Mouse (Mus musculus) effector memory CD4-positive, alpha-beta T cell, adult 5 months (primary cell): ENCODE measurements around the gene Ntf3. TPM values are rescaled to one million over a fixed set of nuclear protein-coding genes. Genes with fewer than 3 reads are reported as not detected.

Experiments used
- polyA plus RNA-seq: library from polyadenylated mRNA; unstranded; fragments of 100-300 nt; shearing (Covaris generic); gene quantifications from one replicate; pipeline ENCODE4 v1.2.1, GENCODE M21; 2017

Ntf3 gene
- not detected for polyA plus RNA-seq

DNA sequence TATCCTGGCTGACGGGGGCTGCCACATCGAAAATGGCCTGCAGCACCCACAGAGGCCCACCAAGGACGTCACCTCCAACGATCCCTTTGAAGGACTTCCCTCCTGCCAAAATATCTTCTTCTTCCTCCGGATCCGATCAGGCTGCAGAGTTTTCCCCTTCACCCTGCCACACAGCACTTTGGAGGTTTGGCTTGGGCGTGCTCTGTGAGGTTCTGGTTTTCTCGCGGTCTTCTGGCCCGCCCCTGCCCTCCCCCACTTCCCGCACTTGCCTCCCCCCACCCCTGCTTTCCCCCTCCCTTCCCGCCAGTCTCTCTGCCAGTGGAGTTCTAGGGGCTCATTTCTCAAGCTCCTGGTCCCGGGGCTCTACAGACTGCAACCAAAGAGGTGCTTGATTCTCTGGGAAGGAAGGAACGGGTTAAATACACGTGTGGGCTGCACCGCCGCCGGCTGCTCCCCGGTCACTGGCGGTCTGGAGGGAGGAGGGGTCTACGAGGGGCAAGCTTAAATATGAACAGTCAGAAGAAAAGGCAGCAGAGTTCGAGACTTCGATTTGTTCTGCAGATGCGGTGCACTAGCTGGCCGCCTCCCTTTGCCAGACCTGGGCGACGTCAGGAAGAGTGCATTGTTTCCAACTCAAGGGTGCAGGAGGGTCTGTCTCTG, at the start of gene Ntf3:
Gene Ntf3 (minus strand): TSS at position 363 of the 660 bp plus-strand sequence.

